Mouse (Mus musculus): Measurements from ENCODE around the gene Ccdc58.
"Not testable (repeated sequence)": the region's sequence is repeated elsewhere in the genome, so short reads cannot be mapped to it uniquely, and the experiment has no call there.

The Ccdc58 gene

GRCm38 (mm10) chr16:36071450-36072379 is at the start of gene Ccdc58, which contains the start of gene Fam162a:
TSS of gene Ccdc58 (plus strand) at chr16:36071685.
TSS of gene Fam162a (minus strand) at chr16:36071594.
- peak; percentile 96 for DNase-seq

- DNase-seq: not testable (repeated sequence)
Measured at GRCm38 (mm10) chr16:36028120-36028519, 43.4 kb upstream of the Ccdc58 start.

GRCm38 (mm10) chr16:36040640-36041624 is 30.6 kb upstream of the Ccdc58 start, which contains the start of gene Wdr5b:
TSS of gene Wdr5b (plus strand) at chr16:36041190.
- peak; percentile 93 for DNase-seq

- DNase-seq: no peak
Measured at GRCm38 (mm10) chr16:36041625-36042020, 29.9 kb upstream of the Ccdc58 start.

GRCm38 (mm10) chr16:36043073-36043472 is 28.4 kb upstream of the Ccdc58 start:
- no peak for DNase-seq

- no peak for DNase-seq
Measured at GRCm38 (mm10) chr16:36043964-36044363, 27.5 kb upstream of the Ccdc58 start.

GRCm38 (mm10) chr16:36047538-36047937 is 23.9 kb upstream of the Ccdc58 start:
- DNase-seq: no peak

- no peak for DNase-seq
Measured at GRCm38 (mm10) chr16:36051491-36051890, 20.0 kb upstream of the Ccdc58 start.

- no peak for DNase-seq
Measured at GRCm38 (mm10) chr16:36053524-36054275, 17.8 kb upstream of the Ccdc58 start.

GRCm38 (mm10) chr16:36054920-36055319 is 16.6 kb upstream of the Ccdc58 start:
- DNase-seq: no peak

GRCm38 (mm10) chr16:36056416-36056815 is 15.1 kb upstream of the Ccdc58 start:
- DNase-seq: no peak

GRCm38 (mm10) chr16:36057933-36058475 is 13.5 kb upstream of the Ccdc58 start:
- DNase-seq: peak; percentile 27

GRCm38 (mm10) chr16:36062534-36062933 is 9.0 kb upstream of the Ccdc58 start:
- DNase-seq: not testable (repeated sequence)

- DNase-seq: no peak
Measured at GRCm38 (mm10) chr16:36063315-36063714, 8.2 kb upstream of the Ccdc58 start.

- no peak for DNase-seq
Measured at GRCm38 (mm10) chr16:36064904-36065303, 6.6 kb upstream of the Ccdc58 start.

GRCm38 (mm10) chr16:36067694-36068093 is 3.8 kb upstream of the Ccdc58 start:
- DNase-seq: no peak

- DNase-seq: no peak
Measured at GRCm38 (mm10) chr16:36068356-36068755, 3.1 kb upstream of the Ccdc58 start.

GRCm38 (mm10) chr16:36069819-36070575 is 1.5 kb upstream of the Ccdc58 start:
- no peak for DNase-seq

GRCm38 (mm10) chr16:36071071-36071449 is 425 bp upstream of the Ccdc58 start:
- no peak for DNase-seq

- DNase-seq: no peak
Measured at GRCm38 (mm10) chr16:36072410-36073011, 1.0 kb downstream of the Ccdc58 start.

GRCm38 (mm10) chr16:36074772-36075171 is 3.3 kb downstream of the Ccdc58 start:
- DNase-seq: no peak

Data from kidney, postnatal 10 days (tissue).